Mouse (Mus musculus) heart, postnatal 10 days (tissue): ENCODE measurements around the gene Rgs12. TPM values are rescaled to one million over a fixed set of nuclear protein-coding genes. Genes with fewer than 3 reads are reported as not detected.

Source experiments
- DNase-seq, 2 experiments: peaks; one replicate each; pipeline ENCODE4 v3.0.0; 2021
- intact Hi-C: fragments of 180-260 bp; cut with DNase I; formaldehyde crosslinking; loops from one replicate; pipeline ENCODE4 v1.15.1; 2025
- total RNA-seq, 2 experiments: library from RNA; stranded (reverse); gene quantifications; 2 replicates each; pipeline ENCODE4 v1.2.3; 2021

Rgs12 gene
- total RNA-seq, 2 experiments from 2014 or later: 32.5 to 36.5 TPM

DNA sequence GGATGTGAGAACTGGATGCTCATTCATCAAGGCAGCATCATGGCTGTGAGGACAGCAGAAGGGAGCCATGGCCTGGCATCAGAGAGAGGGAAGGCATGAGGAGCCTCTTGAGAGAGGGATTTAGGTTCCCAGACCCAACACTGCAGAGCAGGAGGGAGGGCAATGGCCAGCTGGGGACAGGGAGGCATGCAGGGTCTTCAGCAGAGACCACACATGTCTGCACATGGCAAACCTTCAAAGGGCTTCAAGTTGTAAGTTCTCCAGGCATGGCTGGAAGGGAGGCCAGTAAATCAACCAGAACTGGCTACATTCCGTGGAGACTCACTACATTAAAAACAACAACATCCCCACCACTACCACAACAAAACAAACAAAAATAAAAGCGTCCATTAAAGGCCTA is 18.2 kb upstream of the Rgs12 start:
- no peak for DNase-seq
- intact Hi-C loops: no loop called here

DNA sequence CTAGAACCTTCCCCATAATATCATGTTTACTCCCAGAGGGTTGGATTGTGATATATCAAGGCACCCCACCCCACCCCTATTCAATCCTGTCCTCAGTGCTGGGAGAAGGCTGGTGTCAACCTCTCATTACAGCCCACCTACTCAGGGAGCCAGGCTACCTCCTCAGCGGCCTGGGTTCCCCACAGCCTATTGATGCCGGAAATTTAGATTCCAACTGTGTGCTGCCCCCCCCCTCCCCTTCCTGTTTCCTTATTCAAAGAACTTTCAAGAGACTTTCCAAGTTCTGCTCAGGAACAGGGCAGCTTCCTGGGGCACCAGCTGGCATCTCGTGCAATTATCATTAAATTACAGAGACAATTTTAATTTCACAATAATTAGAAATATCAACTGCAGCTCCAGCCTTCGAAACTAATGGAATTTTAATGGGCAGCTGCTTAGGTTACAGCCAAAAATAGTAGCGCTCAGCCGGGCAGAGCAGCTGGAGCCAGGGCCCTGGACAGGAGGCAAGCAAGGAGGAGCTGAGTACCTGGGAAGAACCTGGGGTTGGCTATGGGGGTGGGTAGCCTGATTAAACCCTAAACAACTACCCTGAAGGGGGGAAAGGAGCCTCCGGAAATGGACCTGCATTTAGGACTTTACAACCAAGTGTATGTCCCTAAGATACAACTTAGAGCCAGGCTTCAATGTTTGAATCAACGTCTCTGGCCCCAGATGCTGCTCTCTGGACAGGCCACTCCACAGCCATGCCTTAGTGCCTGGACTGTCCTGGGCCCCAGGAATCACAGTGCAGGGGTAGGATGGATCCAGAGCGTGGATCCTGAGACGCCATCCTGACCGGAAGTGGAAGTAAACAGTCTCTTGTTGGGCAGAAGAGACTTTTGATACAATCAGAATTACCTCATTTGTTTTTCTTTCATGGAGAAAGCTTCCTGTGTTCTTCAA is 17.5 kb upstream of the Rgs12 start:
- intact Hi-C loops: no loop called here
- peak in 1 of 2 experiments; percentile 51 for DNase-seq

DNA sequence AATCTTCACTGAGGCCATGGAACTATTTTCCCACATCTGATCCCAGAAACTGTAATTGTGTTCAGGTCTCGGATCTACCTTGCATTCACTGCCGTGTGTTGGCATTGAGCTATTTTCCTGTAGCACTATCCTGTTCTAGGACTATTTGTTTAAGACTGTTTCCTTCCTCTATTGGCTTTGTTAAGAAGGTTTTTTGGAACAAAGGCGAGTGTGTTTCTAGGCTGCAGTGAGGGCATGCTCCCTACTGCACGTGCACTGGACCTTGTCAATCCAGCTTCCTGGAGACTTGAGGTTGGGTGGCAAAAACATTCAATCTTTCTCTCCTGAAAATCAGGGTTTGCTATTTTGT is 16.8 kb upstream of the Rgs12 start:
- no peak for DNase-seq
- intact Hi-C loops: no loop called here

- no peak for DNase-seq
- intact Hi-C loops: no loop called here
Measured at GRCm38 (mm10) chr5:34933461-34933860, 15.8 kb upstream of the Rgs12 start.

DNA sequence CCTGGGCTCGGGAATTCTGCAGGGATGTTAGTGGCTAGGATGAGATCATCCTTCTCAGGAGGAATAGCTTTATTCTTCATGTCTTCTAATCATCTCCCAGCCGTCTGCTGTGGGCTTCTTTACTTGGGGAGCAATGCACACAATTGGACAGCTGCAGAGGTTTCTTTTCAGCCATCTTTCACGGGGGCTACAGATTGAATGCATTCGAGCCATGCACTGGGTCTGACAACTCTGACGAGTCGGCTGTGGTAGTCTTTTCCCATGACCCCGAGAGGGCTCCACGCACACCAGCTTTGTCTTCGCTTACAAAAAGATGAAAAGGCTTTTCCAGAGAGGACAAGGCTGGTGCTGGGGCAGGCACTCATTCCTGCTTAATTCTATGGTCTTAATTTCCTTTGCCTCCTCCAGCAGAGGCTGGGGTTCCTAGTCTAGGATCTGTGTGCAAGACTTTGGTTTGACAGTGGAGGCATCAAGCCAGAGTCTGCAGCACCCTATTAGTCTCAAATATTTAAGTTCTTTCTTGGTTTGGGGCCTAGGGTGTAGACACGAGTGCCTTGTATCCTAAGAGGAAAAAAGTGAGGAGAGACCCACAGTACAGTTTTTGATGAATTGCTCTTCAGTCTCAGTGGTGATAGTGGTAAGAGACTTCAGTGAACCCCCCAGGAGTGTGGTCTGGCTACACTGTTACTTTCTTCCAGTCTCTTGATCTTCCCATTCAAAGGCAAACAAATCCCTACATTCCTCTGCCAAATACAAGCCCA is 7.4 kb upstream of the Rgs12 start:
- intact Hi-C loops: no loop called here
- DNase-seq: no peak

GRCm38 (mm10) chr5:34943428-34943827 is 5.8 kb upstream of the Rgs12 start:
- no peak for DNase-seq
- intact Hi-C loops: no loop called here

DNA sequence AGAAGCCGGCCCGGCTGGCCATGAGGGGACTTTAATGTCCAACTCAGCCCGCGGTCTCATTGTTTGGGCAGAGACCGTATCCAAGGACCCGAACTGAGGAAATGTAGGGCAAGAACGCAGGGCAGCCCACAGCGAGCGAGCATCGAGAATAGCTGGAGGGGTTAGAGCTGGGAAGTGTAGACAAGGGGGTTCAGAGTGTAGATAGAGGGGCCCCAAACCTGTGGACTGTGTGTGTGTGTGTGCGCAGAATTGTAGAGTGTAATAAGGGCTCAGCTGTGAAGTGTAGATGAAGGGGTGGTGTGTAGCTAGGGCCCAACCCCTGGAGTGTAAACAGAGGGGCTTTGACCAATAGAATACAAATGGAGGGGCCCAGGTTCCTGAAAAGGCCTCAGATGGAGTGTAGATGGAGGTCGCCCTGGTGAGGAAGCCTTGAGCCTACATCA is 545 bp downstream of the Rgs12 start:
- no peak for DNase-seq
- intact Hi-C loops: no loop called here

- no peak for DNase-seq
- intact Hi-C loops: no loop called here
Measured at GRCm38 (mm10) chr5:34950486-34951160, 1.4 kb downstream of the Rgs12 start.

DNA sequence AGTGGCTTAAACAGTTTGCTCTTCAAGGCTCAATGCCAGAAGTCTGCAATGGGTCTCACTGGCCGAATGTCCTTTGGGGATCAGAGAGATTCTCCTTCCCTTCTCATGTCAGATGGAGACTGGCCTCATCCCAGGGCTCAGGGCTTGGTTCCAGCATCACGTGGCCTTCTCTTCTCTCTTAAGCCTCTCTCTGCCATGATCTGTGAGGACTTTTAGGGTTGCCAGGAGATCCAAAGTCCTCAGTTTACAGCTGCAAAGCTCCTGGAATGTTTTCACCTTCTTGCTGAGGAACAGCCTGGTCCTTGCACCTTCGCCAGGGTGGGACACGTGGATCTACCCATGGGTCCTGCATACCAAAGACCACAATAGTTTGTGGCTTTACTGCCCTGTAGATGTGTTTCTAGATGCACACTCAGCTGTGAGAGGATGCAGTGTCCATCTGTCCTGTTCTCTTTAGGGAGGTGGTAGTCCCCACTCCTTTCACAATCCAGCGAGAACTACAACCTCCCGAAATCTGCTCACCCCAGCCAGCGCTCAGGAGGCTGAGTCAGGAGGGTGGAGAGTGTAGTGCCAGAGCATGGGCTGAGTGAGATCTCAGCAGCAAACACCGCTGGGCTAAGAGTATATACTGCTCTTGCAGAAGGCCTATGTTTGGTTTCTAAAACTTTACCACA is 2.1 kb downstream of the Rgs12 start:
- intact Hi-C loops: no loop called here
- DNase-seq: peak; percentile 69 to 73

DNA sequence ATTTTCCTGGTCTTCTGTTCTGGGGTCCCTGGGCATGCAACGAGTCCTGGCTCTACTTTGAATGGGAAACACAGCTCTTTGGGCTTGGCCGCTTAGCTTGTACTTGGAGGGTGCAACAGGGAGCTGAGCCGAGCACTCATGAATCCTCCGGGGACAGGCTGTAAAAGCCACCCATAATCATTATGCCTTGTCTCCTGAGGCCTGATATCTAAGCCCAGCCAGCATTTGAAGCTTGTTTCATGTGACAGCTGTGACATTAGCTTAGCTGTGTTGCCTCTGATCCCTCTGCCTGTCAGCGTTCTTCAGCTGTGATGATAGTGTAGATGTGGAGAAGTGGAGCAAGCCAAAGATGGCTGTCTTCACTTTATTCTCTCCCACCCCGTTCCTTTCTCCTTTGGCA is 5.3 kb downstream of the Rgs12 start:
- intact Hi-C loops: no loop called here
- no peak for DNase-seq

DNA sequence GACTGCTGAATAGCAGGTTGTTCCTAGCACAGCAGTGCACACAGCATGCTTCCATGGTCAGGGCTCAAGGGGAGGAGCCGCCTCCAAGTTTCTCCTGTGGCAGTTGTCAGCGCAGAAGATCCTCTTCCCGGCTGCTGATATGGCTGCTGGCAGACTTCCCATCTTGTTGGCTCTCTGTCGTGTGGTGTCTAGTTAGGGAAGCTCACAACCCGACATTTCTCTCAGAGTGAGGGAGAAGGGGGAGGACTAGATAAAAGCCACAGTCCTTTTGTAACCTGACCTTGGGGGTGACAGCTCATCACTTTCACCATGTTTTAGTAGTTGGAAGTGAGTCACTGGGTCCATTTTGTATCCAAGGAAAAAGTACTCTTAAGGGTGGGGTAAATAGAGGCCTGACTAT is 6.4 kb downstream of the Rgs12 start:
- intact Hi-C loops: no loop called here

GRCm38 (mm10) chr5:34956151-34956550 is 6.9 kb downstream of the Rgs12 start:
- no peak for DNase-seq
- intact Hi-C loops: no loop called here

More for the DNA sequence above, 6.4 kb downstream of the Rgs12 start:
- peak in 1 of 2 experiments; percentile 49 for DNase-seq

DNA sequence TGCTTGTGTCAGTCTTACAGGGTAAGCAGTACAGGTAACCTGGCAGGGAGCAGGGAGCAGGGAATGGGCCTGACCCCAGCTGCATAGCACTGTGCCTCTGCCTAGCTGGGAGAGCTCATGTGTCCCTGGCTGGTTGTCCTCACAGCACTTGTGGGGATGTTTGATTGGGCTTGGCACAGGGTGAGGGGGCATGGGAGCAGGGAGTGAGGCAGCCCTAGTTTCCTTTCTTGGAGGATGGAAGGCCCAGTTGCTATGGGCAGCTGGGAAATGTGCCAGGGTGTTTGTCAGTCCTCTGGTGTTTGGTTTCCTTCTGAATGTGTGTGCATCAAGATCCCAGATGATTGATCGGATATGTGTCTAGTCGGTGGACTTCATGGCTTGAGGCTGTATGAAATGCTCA is 7.8 kb downstream of the Rgs12 start:
- no peak for DNase-seq
- intact Hi-C loops: no loop called here

DNA sequence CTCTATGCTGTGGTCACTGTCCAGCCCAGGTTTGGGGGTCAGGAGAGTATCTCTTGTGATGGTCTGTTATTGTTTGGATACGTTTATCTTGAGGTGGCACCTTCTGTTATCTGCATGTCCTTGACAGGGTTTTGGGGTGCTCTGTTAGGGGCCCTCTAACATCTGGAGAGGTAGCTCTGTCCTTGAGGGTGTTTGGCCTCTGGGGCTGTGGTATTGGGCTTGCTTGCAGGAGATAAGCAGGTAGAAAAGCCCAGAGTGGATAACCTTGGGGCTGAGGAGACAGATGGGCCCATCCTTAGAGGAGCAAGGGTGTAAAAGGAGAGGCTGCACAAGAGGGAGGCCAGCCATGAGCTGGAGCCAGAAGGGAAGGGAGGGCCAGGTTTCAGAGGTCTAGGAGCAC is 10.8 kb downstream of the Rgs12 start:
- no peak for DNase-seq
- intact Hi-C loops: no loop called here

DNA sequence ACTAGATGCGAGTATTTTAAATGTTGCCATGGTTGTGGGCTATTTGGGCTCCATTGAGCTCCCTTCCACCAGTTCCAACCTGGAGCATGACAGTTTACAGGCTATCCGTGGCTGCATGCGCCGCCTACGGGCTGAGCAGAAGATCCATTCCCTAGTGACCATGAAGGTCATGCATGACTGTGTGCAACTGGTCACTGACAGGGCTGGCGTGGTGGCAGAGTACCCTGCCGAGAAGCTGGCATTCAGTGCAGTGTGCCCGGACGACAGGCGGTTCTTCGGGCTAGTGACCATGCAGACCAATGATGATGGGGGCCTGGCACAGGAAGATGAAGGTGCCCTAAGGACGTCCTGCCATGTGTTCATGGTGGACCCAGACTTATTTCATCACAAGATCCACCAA is 16.3 kb downstream of the Rgs12 start:
- DNase-seq: no peak
- intact Hi-C loops: no loop called here

DNA sequence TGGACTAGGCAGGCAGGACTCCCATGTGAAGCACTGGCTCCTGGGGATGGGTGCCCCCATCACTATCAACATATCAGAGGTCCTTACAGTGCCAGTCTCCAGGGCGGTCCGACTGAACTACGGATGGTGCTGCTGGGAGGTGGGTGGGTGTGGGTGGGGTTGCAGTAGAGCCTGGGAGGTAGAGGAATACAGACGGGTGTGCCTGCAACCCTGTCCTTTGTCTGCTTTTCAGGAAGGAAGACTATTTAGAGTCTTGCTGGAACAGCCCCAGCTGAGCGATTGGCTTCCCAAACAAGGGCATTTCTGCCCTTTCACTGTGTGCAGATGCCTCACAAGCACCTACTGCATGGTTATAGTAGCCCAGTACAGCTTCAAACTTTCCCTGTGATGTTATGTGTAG is 19.1 kb downstream of the Rgs12 start:
- intact Hi-C loops: no loop called here

DNA sequence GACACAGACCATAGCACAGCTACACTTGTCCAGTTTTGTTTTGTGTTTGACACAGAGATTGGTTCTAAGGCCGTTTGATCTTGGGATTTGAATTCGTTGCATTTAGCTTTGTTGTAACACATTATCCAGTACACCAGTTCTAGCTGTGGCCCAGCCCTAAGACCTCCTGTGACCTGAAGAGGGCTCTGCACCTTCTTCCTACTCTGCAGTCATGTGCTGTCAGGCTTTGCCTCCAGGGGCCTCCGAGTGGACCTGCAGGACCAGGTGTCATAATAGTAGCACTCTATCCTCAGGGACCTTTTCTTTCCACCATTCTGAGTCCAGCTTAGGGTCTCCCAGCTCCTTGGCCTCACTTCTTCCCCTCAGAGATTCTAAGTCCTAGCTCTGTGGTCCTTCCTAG is 23.2 kb downstream of the Rgs12 start:
- DNase-seq: no peak
- intact Hi-C loops: no loop called here

More for the DNA sequence above, 19.1 kb downstream of the Rgs12 start:
- peak; percentile 54 to 56 for DNase-seq

DNA sequence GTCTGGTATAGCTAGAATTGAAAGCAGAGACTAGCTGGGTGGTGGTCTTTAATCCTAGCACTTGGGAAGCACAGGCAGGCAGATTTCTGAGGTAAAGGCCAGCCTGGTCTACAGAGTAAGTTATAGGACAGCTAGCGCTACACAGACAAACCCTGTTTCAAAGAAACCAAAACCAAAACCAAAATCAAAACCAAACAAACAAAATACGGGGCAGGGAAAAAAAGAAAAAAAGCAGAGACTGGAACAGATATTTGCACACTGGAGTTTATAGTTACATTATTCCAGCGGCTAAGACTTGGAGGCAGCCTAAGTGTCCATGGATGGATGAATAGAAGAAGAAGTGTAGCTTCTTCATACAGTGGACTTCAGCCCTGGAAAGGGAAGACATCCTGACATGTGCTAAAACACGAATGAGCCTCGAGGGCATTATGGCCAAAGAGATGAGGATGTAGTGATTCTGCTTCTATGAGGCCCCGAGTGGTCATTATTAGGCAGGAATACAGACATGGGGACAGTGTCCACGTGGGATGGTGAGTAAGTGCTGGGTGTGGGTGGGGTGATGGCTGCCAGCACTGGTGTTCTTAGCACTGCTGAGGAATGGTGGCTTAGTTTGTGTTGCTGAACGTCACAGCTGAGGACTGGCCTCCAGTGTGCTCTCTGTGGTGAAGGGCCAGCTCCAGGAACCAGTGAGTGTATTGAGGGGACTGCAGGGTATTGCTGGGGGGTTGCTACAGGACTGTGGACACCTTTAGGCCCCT is 24.5 kb downstream of the Rgs12 start:
- intact Hi-C loops: no loop called here
- no peak for DNase-seq

DNA sequence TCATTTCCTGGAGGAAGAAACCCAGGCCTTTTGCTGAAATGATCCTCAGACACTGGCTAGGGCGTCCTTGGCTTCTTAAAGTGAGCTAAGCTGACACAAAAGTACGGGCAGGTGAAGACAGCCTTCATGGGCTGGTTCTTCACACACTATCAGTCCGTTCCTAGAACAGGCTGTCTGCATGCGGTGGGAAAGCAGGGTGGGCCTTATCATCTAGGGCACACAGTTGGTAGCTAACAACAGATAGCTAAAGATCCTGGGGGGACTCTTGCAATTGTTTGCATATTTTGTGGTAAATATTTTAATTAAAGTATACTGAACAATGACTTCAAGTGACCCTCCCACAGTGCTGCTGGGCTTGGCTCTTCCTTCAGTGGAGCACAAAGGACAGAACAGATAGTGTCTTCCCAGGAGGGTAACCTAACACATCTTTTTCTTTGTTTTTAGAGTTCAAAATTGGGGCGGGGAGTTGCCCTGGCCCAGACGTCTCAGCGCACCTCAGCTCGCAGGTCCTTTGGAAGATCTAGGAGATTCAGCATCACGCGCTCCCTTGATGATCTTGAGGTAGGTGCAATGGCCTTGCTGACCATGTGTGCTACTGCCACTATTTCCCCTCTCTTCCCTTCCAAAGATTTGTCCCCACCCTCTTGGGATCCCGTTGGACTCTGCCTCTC is 25.7 kb downstream of the Rgs12 start:
- intact Hi-C loops: no loop called here
- DNase-seq: no peak
